Mouse (Mus musculus): Measurements from ENCODE around the gene Emilin1.

Emilin1 gene

DNA sequence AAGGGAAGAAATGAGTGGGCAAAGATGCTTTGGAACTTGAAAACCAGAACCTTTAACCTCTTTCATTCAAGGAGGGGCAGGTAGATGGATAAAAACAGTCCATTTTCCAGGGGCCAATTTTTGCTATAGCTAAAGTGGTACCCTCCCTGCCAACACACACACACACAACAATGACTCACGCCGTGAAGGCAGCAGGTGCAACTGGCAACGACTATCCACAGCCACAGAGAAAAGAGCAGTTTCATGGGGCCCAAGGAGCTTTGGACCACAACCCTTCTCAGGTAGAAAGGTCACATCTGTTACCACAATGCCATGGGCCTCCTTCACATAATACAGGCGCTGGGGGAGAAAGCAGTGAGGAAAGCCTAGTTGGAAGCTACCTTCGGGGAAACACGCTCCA lies 42.5 kb downstream of the Emilin1 start:
- no peak for DNase-seq (ENCODE audit: extremely low read depth, insufficient read length, low spot score)

DNA sequence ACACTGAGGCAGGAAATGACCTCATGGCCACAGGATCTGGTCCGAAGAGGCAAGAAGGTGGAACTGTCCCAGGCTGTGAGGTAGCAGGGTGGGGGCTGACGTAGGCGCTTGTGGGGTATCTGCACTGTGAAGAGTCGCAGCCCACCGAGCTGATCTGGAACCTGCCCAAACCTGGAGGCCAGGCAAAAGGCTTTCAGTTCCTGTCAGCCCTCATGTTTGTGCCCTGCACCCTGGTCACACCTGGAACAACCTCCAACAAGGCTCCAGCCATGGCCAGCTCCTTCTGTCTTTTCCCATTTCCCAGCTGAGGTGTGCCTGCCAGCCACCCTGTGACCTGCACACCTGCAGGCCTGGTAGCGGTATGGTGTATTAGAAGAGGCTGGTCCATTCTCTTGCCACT lies 44.7 kb downstream of the Emilin1 start:
- DNase-seq (ENCODE audit: extremely low read depth, insufficient read length, low spot score): no peak

DNA sequence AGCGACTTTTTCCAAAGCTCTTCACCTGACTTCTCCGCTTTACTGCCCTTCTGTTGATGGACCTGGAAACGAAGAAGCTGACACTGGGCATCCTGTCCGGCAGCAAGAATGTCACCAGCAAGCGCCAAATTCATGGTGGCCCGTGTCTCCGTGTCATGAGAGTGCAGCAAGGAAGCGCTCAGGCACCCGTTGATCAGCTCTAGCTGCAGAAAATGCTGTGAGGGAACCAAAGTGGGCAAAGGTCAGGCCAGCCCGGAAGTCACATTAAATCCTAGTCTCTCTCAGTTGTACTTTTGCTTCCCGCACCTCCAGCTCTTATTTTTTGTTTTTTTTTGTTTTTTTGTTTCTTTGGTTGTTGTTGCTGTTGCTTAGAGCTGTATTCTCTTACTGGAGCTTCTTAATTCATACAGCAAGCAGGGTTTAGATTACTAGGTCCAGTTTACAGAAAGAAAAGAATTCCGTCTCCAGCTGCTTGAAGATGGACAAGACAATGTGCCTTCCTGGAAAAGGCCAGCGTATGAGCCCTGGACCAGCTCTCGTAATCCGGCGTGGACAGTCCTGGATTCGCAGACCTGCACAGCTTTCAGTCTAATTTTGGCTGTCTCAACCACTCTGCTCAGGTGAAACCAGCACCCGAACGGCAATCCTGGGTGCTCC lies 46.1 kb downstream of the Emilin1 start:
- no peak for DNase-seq (ENCODE audit: extremely low read depth, insufficient read length, low spot score)

DNA sequence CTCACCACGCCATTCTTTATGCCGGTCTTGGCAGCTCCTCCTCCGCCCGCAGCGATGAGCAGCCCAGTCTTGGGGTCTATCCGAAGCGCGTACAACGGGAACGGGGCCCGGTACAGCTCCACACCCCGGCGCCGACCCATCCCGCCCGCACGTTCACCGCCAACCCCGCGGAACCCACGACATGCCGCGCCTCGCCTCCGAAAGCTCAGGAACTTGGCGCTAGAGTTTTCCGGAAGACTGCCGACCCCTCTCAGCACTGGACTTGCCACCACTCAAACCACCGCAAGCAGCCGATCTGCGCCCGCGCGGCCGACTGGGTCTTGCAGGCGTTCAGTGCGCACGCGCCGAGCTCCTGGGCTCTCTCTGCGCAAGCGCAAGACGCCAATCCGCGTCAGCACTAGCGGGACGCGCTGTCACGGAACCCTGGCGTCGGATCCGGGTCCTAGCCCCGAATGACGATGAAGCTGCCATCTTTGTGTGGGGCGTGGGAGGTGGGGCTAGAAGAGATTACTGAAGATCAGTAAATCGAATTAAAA lies 46.8 kb downstream of the Emilin1 start, which contains the start of gene Preb:
Gene Preb, minus strand, starts transcription at position 396 of the 536 bp plus-strand sequence.
- peak; percentile 94 for DNase-seq (ENCODE audit: extremely low read depth, insufficient read length, low spot score)

DNA sequence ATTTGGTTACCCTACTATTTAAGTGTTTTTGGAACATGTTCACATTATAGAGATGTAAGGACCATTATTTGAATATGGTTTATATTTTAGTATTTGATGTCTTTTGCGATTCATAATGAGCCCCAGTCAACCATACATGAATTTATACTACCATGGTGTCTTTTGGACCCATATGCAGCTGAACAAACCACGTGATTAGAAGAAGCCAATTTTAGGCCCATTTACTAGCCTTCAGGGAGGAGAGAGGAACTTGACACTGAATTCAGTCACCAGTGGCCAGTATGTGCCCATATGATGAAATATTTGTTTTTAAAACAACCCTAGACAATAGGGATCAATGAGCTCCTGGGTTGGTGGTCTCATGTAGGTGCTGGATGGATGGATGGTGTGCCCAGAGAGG lies 47.6 kb downstream of the Emilin1 start:
- DNase-seq (ENCODE audit: extremely low read depth, insufficient read length, low spot score): no peak

DNA sequence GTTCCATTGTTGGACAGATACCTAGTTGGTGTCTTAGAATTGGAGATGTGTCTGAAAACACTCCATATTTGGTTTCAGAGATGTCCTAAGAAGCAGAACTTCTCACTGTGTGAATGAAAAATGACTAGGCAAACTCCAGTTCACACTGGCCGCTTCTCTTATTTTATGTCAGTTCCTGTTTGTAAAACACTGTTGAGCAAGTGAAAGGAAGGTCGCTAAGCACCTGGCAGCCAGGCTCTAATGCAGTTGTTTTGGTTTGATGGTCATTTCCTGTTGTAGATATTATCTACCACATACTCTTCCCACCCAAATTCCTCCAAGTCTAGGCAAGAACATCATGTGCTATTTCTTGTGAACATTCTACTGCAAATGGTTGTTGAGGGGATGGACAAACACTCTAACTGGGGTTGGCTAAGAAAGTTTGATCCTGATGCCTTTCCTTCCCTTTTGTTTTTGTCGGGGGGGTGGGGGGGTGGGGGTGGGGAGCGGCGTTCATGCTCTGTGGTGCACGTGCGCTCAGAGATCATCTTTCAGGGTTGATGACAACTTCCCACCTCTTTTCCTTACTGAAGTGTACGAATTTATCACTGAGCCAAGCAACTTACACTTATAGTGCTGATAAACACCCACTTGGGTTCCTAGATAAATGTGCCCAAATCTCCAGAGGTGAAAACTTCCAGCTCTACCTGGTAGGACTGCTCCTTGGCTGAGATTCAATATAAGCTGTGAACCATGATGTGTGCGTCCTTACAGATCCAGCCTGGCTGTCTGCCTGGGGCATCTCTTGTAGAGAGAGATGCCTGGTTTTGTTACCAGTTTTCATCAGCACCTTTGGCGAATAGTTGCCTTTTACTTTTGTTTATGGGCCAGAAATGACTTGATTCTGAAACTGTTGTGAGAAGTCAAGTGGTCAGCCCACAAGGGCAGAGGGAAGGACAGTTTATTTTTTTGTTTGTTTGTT lies 48.6 kb downstream of the Emilin1 start:
- DNase-seq (ENCODE audit: extremely low read depth, insufficient read length, low spot score): peak; percentile 27

DNA sequence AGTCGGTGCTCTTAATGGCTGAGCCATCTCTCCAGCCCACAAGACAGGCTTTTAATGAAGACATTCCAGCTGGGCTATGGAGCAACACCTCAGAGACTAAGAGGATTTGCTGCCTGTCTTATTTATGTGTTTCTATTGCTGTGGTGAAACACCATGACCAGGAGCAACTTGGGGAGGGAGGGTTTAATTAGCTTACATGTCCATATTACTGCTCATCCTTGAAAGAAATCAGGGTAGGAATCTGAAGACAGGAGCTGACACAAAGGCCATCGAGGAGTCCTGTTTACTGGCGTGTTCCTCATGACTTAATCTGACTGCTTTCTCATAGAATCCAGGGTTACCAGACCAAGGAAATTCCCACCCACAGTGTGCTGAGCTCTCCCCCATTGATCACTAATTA lies 50.7 kb downstream of the Emilin1 start:
- no peak for DNase-seq (ENCODE audit: extremely low read depth, insufficient read length, low spot score)

DNA sequence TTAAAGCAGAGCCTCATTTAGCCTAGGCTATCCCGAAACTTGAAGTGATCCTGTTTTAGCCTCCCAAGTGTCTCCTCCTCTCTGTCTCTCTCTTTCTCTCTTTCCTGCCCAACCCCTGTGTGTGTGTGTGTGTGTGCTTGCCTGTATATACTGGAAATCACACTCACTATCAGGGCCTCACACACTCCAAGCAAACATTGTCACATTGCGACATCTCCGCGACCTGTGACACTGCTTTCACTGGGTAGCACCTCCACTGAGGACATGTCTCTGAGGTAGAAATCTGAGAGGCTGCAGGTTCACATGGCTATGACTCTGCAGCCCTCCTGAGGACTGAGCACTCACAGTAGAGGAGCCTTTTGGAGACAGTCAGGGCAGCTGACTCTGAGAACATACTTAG lies 53.0 kb downstream of the Emilin1 start:
- DNase-seq (ENCODE audit: extremely low read depth, insufficient read length, low spot score): no peak

DNA sequence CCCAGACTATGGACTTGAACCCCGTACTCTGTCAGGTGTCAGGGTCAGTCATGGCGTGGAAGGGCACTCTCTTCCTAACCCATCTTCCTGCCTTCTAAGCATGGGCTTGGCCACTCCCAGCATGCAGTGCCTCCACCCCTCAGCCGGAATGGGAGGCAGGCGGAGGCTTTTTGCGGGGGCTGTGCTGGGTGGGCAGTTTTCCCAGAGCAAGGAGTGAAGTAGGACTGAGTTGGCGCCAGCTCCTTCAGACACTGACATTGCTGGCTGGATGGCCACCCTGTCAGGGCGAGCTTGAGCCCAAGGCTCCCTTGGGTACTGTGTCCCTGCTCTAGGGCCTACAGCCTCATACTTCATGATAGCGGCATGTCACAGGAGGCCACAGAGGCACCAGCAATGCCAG lies 55.2 kb downstream of the Emilin1 start, which contains the start of gene Tcf23:
Gene Tcf23, plus strand, starts transcription at position 247 of the 400 bp plus-strand sequence.
- DNase-seq (ENCODE audit: extremely low read depth, insufficient read length, low spot score): no peak

DNA sequence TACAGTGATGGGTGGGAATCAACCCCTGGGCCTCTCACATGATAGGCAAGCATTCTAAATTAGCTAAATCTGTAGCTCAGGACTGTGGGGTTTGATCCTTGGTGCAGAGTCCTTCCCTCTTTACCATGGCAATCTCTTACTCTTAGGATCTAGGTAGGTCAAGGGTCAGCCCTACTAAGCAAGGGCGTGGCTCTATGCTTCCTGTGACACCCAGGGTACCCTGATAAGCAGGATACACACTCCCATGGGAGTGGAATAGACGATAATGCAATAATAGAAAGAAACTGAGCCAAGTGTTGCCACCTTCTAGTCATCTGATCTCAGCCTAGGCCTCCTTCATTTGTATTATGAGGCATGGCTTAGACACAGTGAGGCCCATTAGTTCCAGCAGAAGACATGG lies 56.2 kb downstream of the Emilin1 start:
- no peak for DNase-seq (ENCODE audit: extremely low read depth, insufficient read length, low spot score)

Data from 3134 (cell line).